Mouse (Mus musculus): ENCODE results near the gene Pde4dip.

The Pde4dip gene

DNA sequence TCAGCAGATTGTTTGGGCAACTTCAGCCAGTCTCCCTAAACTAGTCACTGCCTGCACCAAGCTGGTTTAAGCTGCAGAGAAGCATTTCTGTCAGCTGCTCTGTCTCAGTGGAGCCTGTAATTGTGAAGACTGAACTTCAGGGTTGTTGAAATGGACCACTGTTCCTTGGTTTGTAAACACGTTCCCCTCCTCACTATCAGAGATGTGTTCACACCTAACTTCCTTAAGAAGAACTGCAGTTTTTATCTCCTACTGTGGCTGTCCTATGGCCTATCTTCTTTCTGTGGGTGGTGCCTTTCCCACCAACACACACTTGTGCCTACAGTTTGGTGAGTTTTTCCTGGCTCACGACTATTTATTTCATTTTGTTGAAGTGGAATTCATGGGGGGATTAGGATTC is 199.2 kb downstream of the Pde4dip start:
- no peak for DNase-seq (ENCODE audit: low spot score in 2 of 2)

DNA sequence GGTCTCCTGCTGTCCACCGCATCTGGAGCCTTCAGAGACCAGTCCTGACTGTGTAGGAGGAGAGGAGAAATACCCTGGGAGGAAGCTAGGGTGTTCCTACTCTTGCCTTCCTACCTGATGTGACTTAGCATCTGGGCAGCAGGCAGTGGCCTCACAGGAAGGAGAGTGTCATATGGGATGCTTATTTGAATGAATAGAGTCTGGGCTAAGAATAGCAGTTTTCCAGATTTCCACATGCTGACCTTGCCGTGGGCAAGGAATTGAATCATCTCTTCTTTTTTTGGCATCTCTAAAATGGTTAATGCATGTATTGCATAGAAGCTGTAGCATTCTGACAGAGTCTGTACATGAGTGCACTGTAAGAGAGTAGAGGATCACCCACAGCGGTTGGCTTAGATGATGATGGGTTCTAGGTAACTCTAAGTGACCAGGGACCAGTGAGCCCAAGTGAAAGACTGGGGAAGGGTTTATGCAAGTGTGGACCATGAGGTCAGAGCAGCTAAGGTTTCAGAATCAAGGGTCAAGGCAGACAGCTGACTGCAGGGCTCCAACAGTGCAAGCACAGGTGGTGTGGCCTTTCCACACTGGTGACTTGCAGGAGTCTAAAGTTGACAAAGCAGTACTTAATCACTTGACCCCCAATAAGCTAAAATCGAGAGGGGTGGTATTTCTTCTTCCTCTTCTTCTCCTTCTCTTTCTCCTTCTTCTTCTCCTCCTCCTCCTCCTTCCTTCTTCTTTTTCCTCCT is 202.0 kb downstream of the Pde4dip start:
- no peak for DNase-seq (ENCODE audit: low spot score in 2 of 2)

DNA sequence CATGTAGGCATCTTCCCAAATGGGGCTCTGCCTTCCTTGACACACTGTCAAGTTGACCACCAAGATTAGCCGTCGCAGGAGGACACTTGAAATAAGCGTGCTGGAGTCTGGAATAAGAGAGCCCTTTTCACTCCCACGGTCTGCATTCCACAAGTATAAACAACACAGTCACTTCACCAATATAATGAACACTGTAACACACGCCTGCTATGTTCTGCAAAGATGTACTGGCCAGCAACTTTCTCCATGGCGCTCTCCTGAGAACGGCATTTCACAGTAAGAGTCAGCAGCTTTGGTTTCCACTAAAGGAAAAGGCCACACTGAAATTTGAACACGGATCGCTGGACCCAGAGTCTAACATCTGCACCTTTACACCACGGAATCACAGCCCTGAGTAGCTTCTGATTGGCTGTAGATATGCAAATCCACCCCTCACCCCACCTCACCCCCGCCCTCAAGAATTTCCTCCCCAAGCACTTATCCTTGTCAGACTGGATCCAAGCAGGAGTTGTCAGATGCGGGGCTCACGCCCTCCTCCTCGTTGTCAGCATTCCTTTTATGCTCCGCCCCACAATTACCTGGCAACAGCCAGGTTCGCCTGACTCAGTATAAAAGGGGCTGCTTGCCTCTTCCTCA is 204.8 kb downstream of the Pde4dip start:
- no peak for DNase-seq (ENCODE audit: low spot score in 2 of 2)

DNA sequence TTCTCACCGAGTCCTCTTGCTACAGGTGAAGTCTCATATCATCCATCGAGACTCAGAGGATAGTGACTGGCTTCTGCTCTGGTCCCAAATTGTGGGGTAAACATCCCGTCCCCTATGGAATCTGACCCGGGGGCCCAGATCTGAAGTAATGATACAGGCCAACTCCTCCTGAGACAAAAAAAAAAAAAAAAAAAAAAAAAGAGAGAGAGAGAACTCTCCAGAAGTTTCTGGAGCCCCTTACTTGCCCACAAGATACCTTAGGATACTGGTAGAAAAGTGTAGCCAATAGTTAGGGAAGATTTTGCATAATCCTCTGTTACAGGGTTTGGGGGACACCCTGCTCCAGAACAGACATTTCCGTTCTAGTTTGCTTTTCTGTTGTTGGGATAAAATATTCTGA is 205.9 kb downstream of the Pde4dip start:
- no peak for DNase-seq (ENCODE audit: low spot score in 2 of 2)

DNA sequence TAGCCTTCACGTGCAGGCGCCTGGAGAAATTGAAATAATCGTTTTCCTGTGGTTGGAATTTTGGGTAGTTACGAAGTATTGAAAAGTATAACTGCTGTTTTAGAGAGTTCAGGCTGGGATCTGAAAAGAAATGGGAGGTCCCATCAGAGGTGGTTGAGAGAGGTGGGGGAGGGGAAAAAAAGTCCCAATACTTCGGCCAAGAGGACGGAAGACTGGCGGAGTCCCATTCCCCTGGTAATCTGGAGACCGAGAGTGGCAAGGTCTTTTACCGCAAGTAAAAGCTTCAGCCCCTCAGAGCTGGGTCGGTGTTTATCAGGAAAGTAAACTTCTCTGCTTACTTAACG is 206.4 kb downstream of the Pde4dip start:
- DNase-seq (ENCODE audit: low spot score in 2 of 2) = no peak

DNA sequence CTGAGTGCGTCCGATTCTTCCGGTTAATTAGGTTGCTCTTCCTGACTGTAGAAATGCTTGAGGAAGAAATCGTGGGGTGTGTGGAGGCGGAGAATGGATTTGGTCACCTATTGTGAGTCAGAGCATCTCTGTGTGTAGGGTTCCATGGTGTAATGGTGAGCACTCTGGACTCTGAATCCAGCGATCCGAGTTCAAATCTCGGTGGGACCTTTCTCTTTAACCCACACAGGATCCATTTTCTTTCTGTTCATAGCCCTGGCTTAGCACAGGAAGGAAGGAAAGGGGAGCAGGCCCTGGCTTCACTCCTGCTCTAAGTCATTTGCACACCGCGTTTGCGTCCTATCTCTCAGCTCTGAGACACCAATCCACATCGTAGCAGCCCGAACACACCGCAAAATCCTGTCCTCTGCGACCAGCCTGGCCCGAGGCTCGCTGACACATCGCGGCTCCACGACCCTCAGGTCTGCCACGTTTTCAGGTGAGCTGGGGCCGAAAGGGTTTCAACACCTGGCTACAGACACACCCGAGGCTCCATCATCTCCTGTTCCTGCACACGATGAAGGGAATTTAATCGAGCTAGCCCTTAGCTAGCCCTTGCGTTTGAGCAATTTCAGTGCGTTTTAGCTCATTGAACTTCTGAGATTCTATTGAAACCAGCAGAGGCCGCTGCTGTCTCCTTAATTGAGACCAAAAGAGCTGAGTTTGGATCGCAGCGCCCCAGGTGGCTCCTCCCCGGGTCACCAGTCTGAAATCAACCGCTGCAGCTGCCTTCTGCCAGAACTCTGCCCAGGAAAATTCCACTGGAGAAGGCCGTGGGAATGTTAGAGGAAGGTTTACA is 207.0 kb downstream of the Pde4dip start:
- DNase-seq (ENCODE audit: low spot score in 2 of 2) = peak; percentile 52 to 66

DNA sequence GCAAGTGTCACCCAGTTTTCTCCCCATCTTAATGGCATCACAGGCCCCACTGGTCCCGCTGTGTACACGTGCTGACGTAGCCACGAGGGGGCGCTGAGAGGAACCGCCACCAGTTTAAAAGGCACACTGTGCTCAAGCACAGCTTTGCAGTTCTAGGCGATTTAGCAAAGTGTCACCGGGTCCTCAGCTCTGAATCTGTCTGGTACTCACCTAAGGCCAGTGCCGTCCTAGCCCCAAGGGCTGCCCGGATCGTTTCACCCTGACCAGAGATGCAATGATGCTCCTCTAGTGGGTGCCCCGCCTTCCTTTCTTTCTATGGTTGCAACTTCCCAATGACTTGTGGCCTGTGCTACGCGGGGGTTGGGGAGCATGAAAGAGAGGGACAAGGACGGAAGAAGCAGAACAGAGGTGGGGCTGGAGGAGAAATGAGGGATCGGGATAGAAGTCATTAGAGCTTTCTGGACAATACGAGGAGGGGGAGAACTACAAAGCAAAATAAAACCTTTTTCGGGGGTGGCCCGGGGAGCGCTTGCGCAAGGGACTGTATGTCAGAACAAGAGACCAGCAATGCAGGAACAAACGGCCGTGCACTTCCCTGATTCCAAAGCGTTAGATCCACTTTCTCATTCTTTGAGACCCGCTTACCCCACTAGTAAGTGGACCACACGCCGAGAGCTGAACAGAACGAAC is 207.7 kb downstream of the Pde4dip start:
- peak; percentile 60 to 62 for DNase-seq (ENCODE audit: low spot score in 2 of 2)

DNA sequence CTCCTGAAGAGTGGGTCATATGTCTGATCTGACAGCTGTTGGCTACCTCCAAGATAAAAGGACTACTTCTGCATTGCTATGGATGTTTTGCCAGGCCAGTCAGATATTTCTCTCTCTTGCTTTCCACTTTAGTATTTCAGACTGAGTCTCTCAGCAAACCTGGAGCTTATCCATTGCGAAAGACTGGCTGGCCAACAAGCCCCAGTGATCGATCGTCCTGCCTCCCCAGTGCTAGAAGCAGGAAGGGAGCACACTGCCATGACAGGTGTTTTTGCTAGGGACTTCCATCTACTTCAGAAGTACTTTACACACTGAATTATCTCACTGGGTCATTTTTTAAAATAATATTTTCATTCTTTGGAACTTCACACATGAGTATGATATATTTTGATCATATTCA is 210.1 kb downstream of the Pde4dip start:
- DNase-seq (ENCODE audit: low spot score in 2 of 2) = no peak

DNA sequence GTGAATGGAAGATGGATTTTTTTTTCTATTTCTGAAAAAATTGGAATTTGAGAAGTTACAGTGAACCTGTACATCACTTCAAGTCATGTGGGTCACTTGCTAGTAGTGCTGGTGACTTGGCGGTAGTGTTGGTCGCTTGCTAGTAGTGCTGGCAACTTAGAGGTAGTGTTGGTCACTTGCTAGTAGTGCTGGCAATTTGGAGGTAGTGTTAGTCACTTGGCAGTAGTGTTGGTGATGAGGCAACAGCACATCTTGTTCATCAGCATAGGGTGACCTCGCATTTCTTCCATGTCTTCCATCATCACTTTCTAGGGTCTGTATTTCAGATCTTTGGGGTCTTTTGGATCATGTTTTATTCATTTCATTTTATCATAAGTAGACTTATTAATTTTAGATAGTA is 212.4 kb downstream of the Pde4dip start:
- no peak for DNase-seq (ENCODE audit: low spot score in 2 of 2)

DNA sequence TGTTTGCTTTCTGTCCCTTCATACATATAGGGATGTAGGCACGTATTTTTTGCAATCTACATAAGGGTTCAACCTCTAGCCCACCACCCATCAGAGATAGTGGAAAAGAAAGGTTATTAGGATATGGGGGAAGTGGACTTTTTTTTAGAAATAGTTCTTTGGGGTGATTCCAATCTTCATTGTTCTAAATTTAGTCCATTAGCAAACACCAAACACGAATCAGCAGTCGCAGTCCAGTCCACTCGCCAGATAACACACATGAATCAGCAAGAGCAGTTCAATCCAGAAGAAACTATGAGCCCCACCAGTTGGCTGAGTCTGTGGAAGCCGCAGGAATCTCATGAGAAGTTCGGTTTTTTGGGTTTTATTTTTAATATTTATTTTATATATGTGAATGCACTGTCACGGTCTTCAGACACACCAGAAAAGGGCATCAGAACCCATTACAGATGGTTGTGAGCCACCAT is 213.8 kb downstream of the Pde4dip start, which contains the start of gene Gm17651:
TSS of gene Gm17651 (minus strand) at position 51 of the 467 bp plus-strand sequence.
- no peak for DNase-seq (ENCODE audit: low spot score in 2 of 2)

DNA sequence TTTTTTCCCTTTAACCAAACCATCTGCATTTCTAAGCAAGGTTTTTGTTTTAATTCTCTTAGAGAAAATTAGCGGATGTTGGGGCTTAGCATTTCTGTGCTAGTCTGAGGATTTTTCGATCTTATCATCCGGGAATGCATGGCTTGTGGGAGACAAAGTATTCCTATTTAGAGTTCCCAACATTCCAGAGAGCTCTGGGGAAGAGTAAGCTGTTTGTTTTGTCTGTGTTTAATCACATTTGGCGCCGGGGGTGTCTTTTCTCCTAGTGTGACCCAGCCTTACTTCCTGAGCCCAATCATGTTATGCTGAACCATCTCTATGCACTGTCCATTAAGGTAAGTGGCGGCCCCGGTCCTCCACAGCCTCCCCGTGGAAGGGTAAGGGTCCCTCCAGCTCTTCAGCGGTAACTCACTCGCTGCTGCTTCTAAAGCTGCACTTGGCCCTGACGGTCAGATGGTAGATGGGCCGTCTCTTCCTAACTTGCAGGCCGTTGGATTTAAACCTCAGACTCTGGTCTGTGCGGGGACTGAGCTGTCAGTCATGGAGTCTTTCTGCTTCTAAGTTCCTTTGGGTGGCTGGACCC is 221.3 kb downstream of the Pde4dip start:
- DNase-seq (ENCODE audit: low spot score in 2 of 2) = no peak

DNA sequence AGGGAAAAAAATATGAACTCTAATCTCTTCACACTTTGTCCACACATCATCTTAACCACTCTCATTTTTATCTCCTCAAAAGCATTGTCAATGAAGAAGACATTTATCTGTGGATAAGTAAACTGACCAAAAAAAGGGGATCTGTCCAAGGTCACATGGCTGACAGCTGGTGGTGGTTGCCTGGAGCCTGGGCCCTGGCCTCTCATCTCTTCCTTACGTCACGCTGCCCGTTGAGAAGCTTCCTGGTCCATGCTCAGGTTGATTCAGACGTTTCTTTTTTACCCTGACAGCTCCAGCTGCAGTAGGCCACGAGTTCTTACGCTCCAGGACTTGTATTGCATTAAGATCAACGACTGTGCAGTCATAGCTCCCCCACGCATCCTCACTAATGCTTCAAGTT is 222.4 kb downstream of the Pde4dip start:
- DNase-seq (ENCODE audit: low spot score in 2 of 2) = no peak

DNA sequence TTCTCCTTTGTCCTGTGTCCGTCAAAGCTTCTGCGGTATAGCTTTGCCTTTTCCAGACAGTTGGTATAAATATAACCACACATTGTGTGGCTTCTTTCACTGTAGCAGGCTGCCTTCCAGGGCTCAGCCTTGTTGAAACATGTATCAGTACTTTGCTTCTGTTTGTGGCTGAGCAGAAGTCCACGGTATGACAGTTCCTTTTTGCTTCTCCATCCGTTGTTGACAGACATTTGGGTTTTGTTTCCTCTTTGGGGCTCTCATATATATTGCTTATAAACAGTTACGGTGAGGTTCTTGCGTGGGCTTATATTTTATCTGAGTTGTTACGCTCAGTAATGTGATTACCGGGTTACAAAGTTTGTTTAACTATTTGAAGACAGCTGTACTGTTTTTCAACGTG is 223.0 kb downstream of the Pde4dip start:
- DNase-seq (ENCODE audit: low spot score in 2 of 2) = no peak

DNA sequence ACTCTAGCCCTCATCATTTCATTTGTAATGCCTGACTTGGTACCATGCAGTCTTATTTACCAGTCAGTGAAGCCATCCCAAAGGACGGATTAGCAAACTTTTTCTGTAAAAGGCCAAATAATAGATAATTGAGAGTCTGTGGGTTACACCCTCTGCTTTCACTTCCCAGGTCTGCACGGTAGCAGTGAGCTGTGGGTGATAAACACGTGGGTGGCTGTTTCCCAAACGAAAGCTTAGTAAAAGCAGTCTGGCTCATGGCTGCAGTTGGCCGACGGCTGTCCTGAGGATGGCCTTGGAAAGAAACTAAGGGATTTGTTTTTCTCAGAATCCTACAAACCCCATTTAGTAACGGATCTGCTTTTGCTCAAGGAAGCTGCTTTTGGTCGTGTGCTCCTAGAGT is 227.3 kb downstream of the Pde4dip start:
- DNase-seq (ENCODE audit: low spot score in 2 of 2) = no peak

DNA sequence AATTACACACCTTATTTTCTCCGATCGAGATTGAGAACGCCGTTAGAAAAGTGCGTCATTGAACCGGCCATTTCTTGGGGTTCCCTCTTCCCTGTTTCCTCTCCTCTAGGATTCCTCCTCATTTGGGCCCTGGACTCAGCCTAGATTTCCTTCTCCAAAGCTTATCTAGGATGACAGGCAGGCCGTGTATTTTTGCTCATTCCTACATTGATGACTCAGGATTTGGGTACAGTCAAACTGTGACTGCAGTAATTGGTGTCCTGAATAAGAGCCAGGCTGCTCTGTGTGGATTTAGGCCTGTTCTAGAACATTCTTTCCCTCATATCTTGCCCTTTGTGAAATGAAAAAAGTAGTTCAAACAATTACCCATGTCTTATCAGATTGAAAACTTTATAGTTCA is 228.8 kb downstream of the Pde4dip start:
- no peak for DNase-seq (ENCODE audit: low spot score in 2 of 2)

DNA sequence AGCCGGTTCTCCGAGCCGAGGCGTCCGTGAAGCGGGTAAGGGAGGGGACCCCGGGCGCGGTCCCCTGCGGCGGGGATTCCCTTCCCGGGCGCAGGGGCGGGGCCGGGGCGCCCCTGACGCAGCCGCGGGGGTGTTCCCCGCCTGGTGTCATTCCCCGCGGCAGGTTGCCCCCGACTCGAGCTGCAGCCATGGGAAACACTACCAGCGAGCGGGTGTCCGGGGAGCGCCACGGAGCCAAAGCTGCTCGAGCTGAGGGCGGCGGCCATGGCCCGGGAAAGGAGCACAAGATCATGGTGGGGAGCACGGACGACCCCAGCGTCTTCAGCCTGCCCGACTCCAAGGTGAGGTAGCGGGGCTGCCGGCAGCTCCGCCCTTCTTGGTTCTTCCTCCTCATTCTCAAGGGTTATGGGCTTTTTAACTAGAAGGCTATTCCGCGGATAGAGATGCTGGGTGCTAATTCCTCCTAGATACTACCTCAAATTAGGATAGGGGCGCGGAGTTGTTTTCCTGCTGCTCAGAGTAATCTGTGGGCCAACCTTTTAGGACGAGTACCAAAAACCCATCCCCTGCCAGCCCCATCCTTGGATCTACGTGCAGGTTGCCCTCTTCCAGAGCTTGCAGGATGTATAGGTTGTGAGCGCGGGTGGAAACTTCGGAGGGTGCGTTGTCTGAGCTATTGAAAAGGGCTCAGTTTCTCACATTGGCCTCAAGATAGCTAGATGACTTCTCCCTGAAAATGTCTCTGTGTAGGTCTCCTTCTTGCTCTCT is 229.9 kb downstream of the Pde4dip start:
- DNase-seq (ENCODE audit: low spot score in 2 of 2) = peak in 1 of 2 experiments; percentile 73

DNA sequence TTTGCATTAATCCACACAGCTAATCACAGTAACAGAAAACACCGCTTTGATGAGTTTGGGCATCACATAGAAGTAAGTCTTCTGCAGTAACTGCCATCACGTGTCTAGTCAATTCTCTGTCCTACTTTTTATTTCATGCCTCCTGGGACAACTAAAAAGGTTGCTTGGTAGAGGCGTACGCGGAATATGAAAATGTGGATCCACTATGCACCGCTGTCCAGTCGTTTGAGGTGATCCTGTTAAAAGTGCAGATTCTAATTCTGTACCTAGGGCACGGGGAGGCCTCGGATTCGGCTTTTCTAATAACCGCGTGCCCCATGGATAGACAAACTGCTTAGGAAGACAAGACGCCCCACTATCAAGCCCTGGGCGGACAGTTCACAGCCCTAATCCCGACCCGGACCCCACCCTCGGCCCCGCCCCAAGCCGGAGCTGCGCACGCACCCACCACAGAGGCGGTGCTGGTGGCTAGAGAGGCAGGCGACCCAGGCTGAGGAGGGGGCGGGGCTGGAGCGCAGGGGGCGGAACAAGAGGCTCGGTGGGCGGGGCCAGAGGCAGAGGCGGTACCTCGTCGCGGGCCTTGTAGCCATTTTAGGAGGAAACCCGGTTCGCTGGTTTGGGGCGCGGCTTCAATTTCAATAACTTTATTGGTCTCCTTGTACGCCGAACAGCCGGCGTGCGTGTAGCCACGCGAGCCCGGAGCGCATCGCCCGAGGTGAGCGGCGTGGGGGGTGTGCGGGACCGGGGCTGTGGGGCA is 230.7 kb downstream of the Pde4dip start, which contains the start of gene Prkab2:
TSS of gene Prkab2 (plus strand) at position 539 of the 757 bp plus-strand sequence.
- peak; percentile 99 for DNase-seq (ENCODE audit: low spot score in 2 of 2)

DNA sequence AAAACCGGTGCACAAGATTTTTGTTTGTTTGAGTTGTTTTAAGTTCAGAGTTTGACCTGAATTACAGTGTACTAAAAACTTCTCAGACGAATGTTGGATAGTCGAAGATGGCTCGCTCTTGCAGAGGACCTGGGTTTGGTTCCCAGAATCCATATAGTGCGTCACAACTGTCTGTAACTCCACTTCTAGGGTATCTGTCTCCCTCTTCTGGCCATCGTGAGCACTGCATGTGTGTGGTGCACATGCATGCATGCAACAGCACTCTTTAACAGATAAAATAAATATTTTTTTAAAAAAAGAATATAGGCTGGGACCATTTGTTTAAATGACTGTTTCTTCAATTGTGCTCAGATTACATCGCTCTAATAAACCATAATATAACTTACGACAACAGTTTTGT is 233.6 kb downstream of the Pde4dip start:
- DNase-seq (ENCODE audit: low spot score in 2 of 2) = no peak

DNA sequence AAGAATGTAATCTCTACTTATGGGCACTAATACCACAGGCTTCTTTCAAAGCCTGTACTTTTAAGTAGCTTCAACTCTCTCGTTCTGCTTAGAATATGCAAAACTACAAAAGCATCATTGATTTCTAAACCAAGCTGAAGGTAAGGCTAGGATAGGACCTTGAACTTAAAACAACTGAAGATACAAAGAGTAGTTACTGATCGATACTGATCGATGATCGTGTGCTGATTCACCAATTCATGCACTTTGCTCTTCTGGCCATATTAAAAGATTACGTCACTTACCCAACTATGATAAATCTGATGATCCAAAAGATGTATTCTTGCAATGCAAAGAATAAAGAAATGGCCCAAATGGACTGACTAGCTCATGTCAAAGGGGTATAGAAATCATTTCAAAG is 234.7 kb downstream of the Pde4dip start:
- DNase-seq (ENCODE audit: low spot score in 2 of 2) = no peak

DNA sequence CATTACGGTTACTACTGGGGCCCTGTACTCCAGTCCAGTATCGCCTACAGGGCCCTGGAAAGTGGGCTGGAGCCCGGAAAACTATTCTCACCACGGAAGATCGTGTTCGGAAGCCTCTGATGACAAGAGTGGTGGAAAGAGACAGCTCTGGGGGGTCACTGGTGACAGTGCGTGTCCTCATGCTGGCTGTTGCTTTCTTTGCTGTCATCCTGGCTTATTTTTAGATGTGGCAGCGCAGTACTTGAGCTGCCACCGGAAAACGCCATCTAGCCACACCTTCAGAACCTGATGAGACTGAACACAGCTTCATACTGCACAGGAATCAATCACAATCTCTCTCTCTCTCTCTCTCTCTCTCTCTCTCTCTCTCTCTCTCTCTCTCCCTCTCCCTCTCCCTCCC is 236.9 kb downstream of the Pde4dip start:
- no peak for DNase-seq (ENCODE audit: low spot score in 2 of 2)

Measured in right cerebral cortex, postnatal 36 days (tissue).